Comparison of ENCODE assay signal across 12 mouse cellular contexts in genomic region chr12:24933206-24933775, GRCm38 (mm10). TPM values are rescaled to one million over a fixed set of nuclear protein-coding genes. Genes with fewer than 3 reads are reported as not detected.
DNase-seq lines count a peak whose midpoint lies in the region; ATAC-seq and TF ChIP-seq lines count a peak whose summit lies in the region.
"Had no signal": no experiment of that assay in that cellular context is flagged by ENCODE, and none has a peak within 500 bp of the region (broad histone marks: within the 10 kb centered on the region; RNA-seq: fewer than 3 reads in every experiment).

No protein-coding gene starts in this region.

- intact Hi-C loops in left cerebral cortex, postnatal 36 days (cut with DNase I), result no loop called here

- H3K9me3 ChIP-seq in embryonic facial prominence, embryonic 14.5 days (ENCODE audit: control insufficient read depth, low read length), result no peaks in the 10 kb centered on the region
- H3K9me3 ChIP-seq in embryonic facial prominence, embryonic 10.5 days, result no peaks in the 10 kb centered on the region
- H3K9me3 ChIP-seq in kidney, embryonic 14.5 days (ENCODE audit: control insufficient read depth, low read length), result no peaks in the 10 kb centered on the region
- no peaks in the 10 kb centered on the region for H3K9me3 ChIP-seq in midbrain, embryonic 11.5 days (ENCODE audit: control insufficient read depth, low read length)
- H3K9me3 ChIP-seq: G1E had no signal

- 87% methylated on average over 1 of the region's 1 CpGs for WGBS in embryonic facial prominence, embryonic 14.5 days
- 88% methylated on average over 1 of the region's 1 CpGs for WGBS in embryonic facial prominence, embryonic 10.5 days
- 63% methylated on average over 1 of the region's 1 CpGs for WGBS in kidney, adult 2 months
- 92% methylated on average over 1 of the region's 1 CpGs for WGBS in kidney, embryonic 14.5 days
- 78% methylated on average over 1 of the region's 1 CpGs for WGBS in midbrain, embryonic 11.5 days

- no peak overlapping the region for H3K4me3 ChIP-seq in embryonic facial prominence, embryonic 14.5 days (ENCODE audit: low read depth, low read length)
- no peak overlapping the region for H3K4me3 ChIP-seq in embryonic facial prominence, embryonic 10.5 days
- H3K4me3 ChIP-seq in kidney, adult 2 months (ENCODE audit: insufficient read depth, low read depth, low read length), result no peak overlapping the region
- H3K4me3 ChIP-seq in kidney, embryonic 14.5 days (ENCODE audit: low read length), result no peak overlapping the region
- H3K4me3 ChIP-seq in midbrain, embryonic 11.5 days (ENCODE audit: low read depth, low read length), result no peak overlapping the region

- H3K36me3 ChIP-seq in embryonic facial prominence, embryonic 14.5 days (ENCODE audit: control insufficient read depth, insufficient read depth, low read length), result 0 out of 2 replicates have a peak, but pooled peaks cover 10% of the 10 kb centered on the region
- peaks cover 37% of the 10 kb centered on the region for H3K36me3 ChIP-seq in embryonic facial prominence, embryonic 10.5 days (replicated peaks)
- H3K36me3 ChIP-seq in kidney, adult 2 months (ENCODE audit: control insufficient read depth, insufficient read depth, low read length), result no peaks in the 10 kb centered on the region
- no peaks in the 10 kb centered on the region for H3K36me3 ChIP-seq in kidney, embryonic 14.5 days (ENCODE audit: control insufficient read depth, insufficient read depth, low read length)
- no peaks in the 10 kb centered on the region for H3K36me3 ChIP-seq in midbrain, embryonic 11.5 days (ENCODE audit: control insufficient read depth, insufficient read depth, low read length)

- H3K4me1 ChIP-seq in embryonic facial prominence, embryonic 14.5 days (ENCODE audit: control insufficient read depth, insufficient read depth, low read length), result 0 out of 2 replicates have a peak, but pooled peaks cover 3% of the 10 kb centered on the region
- H3K4me1 ChIP-seq in embryonic facial prominence, embryonic 10.5 days, result 0 out of 2 replicates have a peak, but pooled peaks cover 6% of the 10 kb centered on the region
- no peaks in the 10 kb centered on the region for H3K4me1 ChIP-seq in kidney, adult 2 months (ENCODE audit: control insufficient read depth, insufficient read depth, low read length)
- peaks cover 7% of the 10 kb centered on the region; the same call in 1 of the 2 replicates for H3K4me1 ChIP-seq in kidney, embryonic 14.5 days (ENCODE audit: control insufficient read depth, insufficient read depth, low read length)
- H3K4me1 ChIP-seq in midbrain, embryonic 11.5 days (ENCODE audit: control insufficient read depth, insufficient read depth, low read length), result peaks cover 25% of the 10 kb centered on the region

- H3K27me3 ChIP-seq in embryonic facial prominence, embryonic 14.5 days (replicated peaks; ENCODE audit: control insufficient read depth, insufficient read depth, low read length), result no peaks in the 10 kb centered on the region
- no peaks in the 10 kb centered on the region for H3K27me3 ChIP-seq in embryonic facial prominence, embryonic 10.5 days (replicated peaks; ENCODE audit: low read depth, poor library complexity, severe bottlenecking)
- no peaks in the 10 kb centered on the region for H3K27me3 ChIP-seq in kidney, adult 2 months (replicated peaks; ENCODE audit: control insufficient read depth, insufficient read depth, low read length)
- no peaks in the 10 kb centered on the region for H3K27me3 ChIP-seq in kidney, embryonic 14.5 days (ENCODE audit: control insufficient read depth, insufficient read depth, low read length)
- H3K27me3 ChIP-seq in midbrain, embryonic 11.5 days (ENCODE audit: control insufficient read depth, insufficient read depth, low read length), result no peaks in the 10 kb centered on the region

- peak; percentile 17 for DNase-seq in embryonic facial prominence, embryonic 14.5 days (ENCODE audit: low spot score)
- no peak for DNase-seq in embryonic facial prominence, embryonic 10.5 days (ENCODE audit: low spot score)
- no peak for DNase-seq in kidney, adult 2 months
- peak; percentile 67 for DNase-seq in brain, embryonic 14.5 days (ENCODE audit: low read depth)
- DNase-seq in midbrain, embryonic 11.5 days (ENCODE audit: low spot score, missing footprints), result peak; percentile 88
- no peak for DNase-seq in left cerebral cortex, postnatal 36 days (ENCODE audit: low spot score in 2 of 2)

- TF ChIP-seq POLR2A in kidney, adult 2 months (IDR thresholded peaks at IDR 0.05; ENCODE audit: low read depth, low read length), result no peak
- no peak for TF ChIP-seq POLR2A in brain, embryonic 14.5 days (IDR thresholded peaks at IDR 0.05; ENCODE audit: borderline replicate concordance, extremely low read depth, insufficient read depth, insufficient read length, poor library complexity, severe bottlenecking)

- ATAC-seq in embryonic facial prominence, embryonic 14.5 days (ENCODE audit: low read depth), result peak; percentile 31; the same call in 1 of the 2 replicates
- ATAC-seq in kidney, embryonic 14.5 days (ENCODE audit: low FRiP score, low TSS enrichment), result no peak
- peak; percentile 78 for ATAC-seq in midbrain, embryonic 11.5 days (ENCODE audit: low FRiP score)
- no peak for ATAC-seq in activated CD4-positive, CD25-positive, alpha-beta regulatory T cell, adult 4 months
- ATAC-seq: lung, postnatal 0 days had no signal

- no peak overlapping the region for H3K27ac ChIP-seq in embryonic facial prominence, embryonic 14.5 days (replicated peaks; ENCODE audit: low read depth, low read length)
- H3K27ac ChIP-seq in embryonic facial prominence, embryonic 10.5 days (replicated peaks), result no peak overlapping the region
- H3K27ac ChIP-seq in kidney, adult 2 months (ENCODE audit: insufficient read depth, low read depth, low read length), result 0 out of 2 replicates have a peak overlapping the region, but pooled peaks have one; percentile 35
- no peak overlapping the region for H3K27ac ChIP-seq in kidney, embryonic 14.5 days (ENCODE audit: low read depth, low read length)
- H3K27ac ChIP-seq in midbrain, embryonic 11.5 days (ENCODE audit: low read depth, low read length), result peak overlapping the region; percentile 42; the same call in 1 of the 2 replicates
- H3K27ac ChIP-seq: stomach, postnatal 0 days had no signal

- TF ChIP-seq CTCF in kidney, adult 2 months (conservative IDR thresholded peaks at IDR 0.05; ENCODE audit: insufficient read depth, insufficient read length, low read depth, low read length), result no peak
- no peak for TF ChIP-seq CTCF in brain, embryonic 14.5 days (IDR thresholded peaks at IDR 0.05; ENCODE audit: borderline replicate concordance, extremely low read depth, insufficient read depth, insufficient read length)

- no peak overlapping the region for H3K9ac ChIP-seq in embryonic facial prominence, embryonic 14.5 days (ENCODE audit: low read depth, low read length)
- no peak overlapping the region for H3K9ac ChIP-seq in kidney, embryonic 14.5 days (ENCODE audit: low read depth, low read length)
- H3K9ac ChIP-seq in midbrain, embryonic 11.5 days (ENCODE audit: low read length), result no peak overlapping the region

- no peak overlapping the region for H3K4me2 ChIP-seq in embryonic facial prominence, embryonic 14.5 days (ENCODE audit: low read depth, low read length)
- H3K4me2 ChIP-seq in kidney, embryonic 14.5 days (replicated peaks; ENCODE audit: low read depth, low read length), result no peak overlapping the region
- no peak overlapping the region for H3K4me2 ChIP-seq in midbrain, embryonic 11.5 days
- H3K4me2 ChIP-seq: liver, embryonic 11.5 days had no signal

RNA-seq across cellular contexts. Expression of gene Kidins220, which starts 41.4 kb away (rescaled TPM):
- polyA plus RNA-seq in embryonic facial prominence, embryonic 14.5 days (2014; fragmentation: Nextera tagmentation; extraction: Ambion mirVana), result 38.4 and 42.1 TPM in 2 replicates
- 18.9 and 19.0 TPM in 2 replicates for polyA plus RNA-seq in embryonic facial prominence, embryonic 10.5 days (2016; fragmentation: Nextera tagmentation; extraction: Ambion mirVana)
- polyA plus RNA-seq in kidney, adult 2 months (2012; rRNA removed), result 79.6 and 102 TPM in 2 replicates
- polyA plus RNA-seq in kidney, embryonic 14.5 days (2014; fragmentation: Nextera tagmentation; extraction: Ambion mirVana), result 16.2 and 38.2 TPM in 2 replicates
- 205 and 265 TPM in 2 replicates for polyA plus RNA-seq in brain, embryonic 14.5 days (2012; rRNA removed)
- polyA plus RNA-seq in midbrain, embryonic 11.5 days (2014; fragmentation: Nextera tagmentation; extraction: Ambion mirVana), result 49.9 and 53.8 TPM in 2 replicates
- 100 to 1,000 TPM; 269 to 333 TPM for total RNA-seq in left cerebral cortex, postnatal 36 days (2021)
- 10 to 100 TPM; 12.3 to 12.8 TPM for polyA plus RNA-seq in activated CD4-positive, CD25-positive, alpha-beta regulatory T cell, adult 4 months (2017; shearing (Covaris generic))

Comparison
In these comparisons a context has a peak if more than half of its experiments do, and no peak if none do; other contexts are left out.
1. DNase-seq: peak in embryonic facial prominence, embryonic 14.5 days (single experiment), brain, embryonic 14.5 days (single experiment) and midbrain, embryonic 11.5 days (single experiment); none in embryonic facial prominence, embryonic 10.5 days (single experiment), kidney, adult 2 months (single experiment) and left cerebral cortex, postnatal 36 days (0 of 2).
2. H3K27ac ChIP-seq: peak in kidney, adult 2 months (single experiment) and midbrain, embryonic 11.5 days (single experiment); none in embryonic facial prominence, embryonic 14.5 days (single experiment), embryonic facial prominence, embryonic 10.5 days (single experiment) and kidney, embryonic 14.5 days (single experiment).
3. ATAC-seq: peak in embryonic facial prominence, embryonic 14.5 days (single experiment) and midbrain, embryonic 11.5 days (single experiment); none in kidney, embryonic 14.5 days (single experiment) and activated CD4-positive, CD25-positive, alpha-beta regulatory T cell, adult 4 months (single experiment).